Mouse (Mus musculus): ENCODE data around the gene Dnmt3l. TPM values are rescaled to one million over a fixed set of nuclear protein-coding genes. Genes with fewer than 3 reads are reported as not detected.
"Not testable (repeated sequence)": the region's sequence is repeated elsewhere in the genome, so short reads cannot be mapped to it uniquely, and the experiment has no call there.

Dnmt3l gene
- total and polyA plus RNA-seq, 2 experiments: not detected

- Histone ChIP-seq H3K9ac (ENCODE audit: low read depth, low read length) (no peak overlapping the region), H3K36me3 (ENCODE audit: control insufficient read depth, insufficient read depth, low read length) (no peaks in the 10 kb centered on the region), H3K79me2 (ENCODE audit: control insufficient read depth, insufficient read depth, low read length) (no peaks in the 10 kb centered on the region), H3K27me3 (ENCODE audit: control insufficient read depth, insufficient read depth, low read length) (no peaks in the 10 kb centered on the region), H3K4me1 (ENCODE audit: control insufficient read depth, insufficient read depth, low read length) (no peaks in the 10 kb centered on the region), H3K4me3 (ENCODE audit: insufficient read depth, low read depth, low read length) (no peak overlapping the region), H3K27ac (replicated peaks; ENCODE audit: insufficient read depth, low read depth, low read length) (no peak overlapping the region)
- WGBS: 86% methylated on average over 5 of the region's 5 CpGs
- DNase-seq (ENCODE audit: extremely low read depth, low read depth, low spot score): no peak
- TF ChIP-seq POLR2A (IDR thresholded peaks at IDR 0.05; ENCODE audit: extremely low read depth, insufficient read depth, low read length) (no peak), CTCF (IDR thresholded peaks at IDR 0.05; ENCODE audit: low read depth, low read length) (no peak)
Observed at GRCm38 (mm10) chr10:78095954-78096931, 54.5 kb downstream of the Dnmt3l start.

GRCm38 (mm10) chr10:78099860-78100259 lies 58.1 kb downstream of the Dnmt3l start:
- H3K36me3 ChIP-seq (ENCODE audit: control insufficient read depth, insufficient read depth, low read length); DNase-seq (ENCODE audit: extremely low read depth, low read depth, low spot score); H3K27me3 ChIP-seq (ENCODE audit: control insufficient read depth, insufficient read depth, low read length); H3K4me3 ChIP-seq (ENCODE audit: insufficient read depth, low read depth, low read length); H3K4me1 ChIP-seq (ENCODE audit: control insufficient read depth, insufficient read depth, low read length); H3K9ac ChIP-seq (ENCODE audit: low read depth, low read length); H3K27ac ChIP-seq (replicated peaks; ENCODE audit: insufficient read depth, low read depth, low read length); H3K79me2 ChIP-seq (ENCODE audit: control insufficient read depth, insufficient read depth, low read length): not testable (repeated sequence)

DNA sequence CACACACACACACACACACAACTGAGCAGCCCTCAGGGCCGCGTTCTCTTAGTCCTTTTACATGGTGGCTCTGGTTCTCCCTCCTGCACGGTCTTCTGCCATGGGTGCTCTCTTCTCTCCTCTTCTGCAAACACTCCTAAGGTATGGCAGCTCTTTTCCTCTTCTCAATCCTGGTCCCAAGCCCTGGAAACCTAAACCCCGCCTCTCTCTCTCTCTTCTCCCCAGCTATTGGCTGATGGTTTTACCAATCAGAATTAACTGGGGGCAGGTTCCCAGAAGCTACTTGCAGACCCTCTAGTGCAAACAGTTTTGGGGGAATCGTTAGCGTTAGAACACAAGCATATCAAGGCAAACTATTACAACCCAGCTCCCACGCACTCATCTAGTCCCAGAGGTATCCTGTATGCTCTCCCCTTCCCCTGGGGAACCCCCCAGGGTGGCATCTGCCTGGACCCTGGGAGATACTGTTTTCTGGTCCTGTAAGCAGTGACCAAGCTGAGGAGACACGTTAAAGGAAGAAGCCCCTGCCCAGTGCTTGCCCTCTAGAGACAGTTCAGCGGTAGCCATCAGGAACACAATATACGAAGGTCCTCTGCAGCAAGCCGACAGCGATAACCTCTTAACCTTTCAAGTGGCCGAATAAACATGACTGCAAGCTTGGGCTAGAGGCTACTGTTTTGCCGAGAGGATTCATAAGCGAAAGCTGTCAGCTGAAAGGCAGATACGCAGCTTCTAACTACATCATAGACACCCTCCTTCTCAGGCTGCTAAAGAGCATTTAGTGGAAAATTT lies 59.4 kb downstream of the Dnmt3l start:
- Histone ChIP-seq H3K27ac (replicated peaks; ENCODE audit: insufficient read depth, low read depth, low read length) (no peak overlapping the region), H3K4me3 (ENCODE audit: insufficient read depth, low read depth, low read length) (no peak overlapping the region)
- no peak for DNase-seq (ENCODE audit: extremely low read depth, low read depth, low spot score)

GRCm38 (mm10) chr10:78104555-78105490 lies 63.1 kb downstream of the Dnmt3l start:
- no peak overlapping the region for H3K4me3 ChIP-seq (ENCODE audit: insufficient read depth, low read depth, low read length)
- no peaks in the 10 kb centered on the region for H3K4me1 ChIP-seq (ENCODE audit: control insufficient read depth, insufficient read depth, low read length)
- no peak for DNase-seq (ENCODE audit: extremely low read depth, low read depth, low spot score)
- no peaks in the 10 kb centered on the region for H3K27me3 ChIP-seq (ENCODE audit: control insufficient read depth, insufficient read depth, low read length)
- H3K9ac ChIP-seq (ENCODE audit: low read depth, low read length): no peak overlapping the region
- WGBS: 79% methylated on average over 11 of the region's 11 CpGs
- H3K36me3 ChIP-seq (ENCODE audit: control insufficient read depth, insufficient read depth, low read length): no peaks in the 10 kb centered on the region
- H3K79me2 ChIP-seq (ENCODE audit: control insufficient read depth, insufficient read depth, low read length): no peaks in the 10 kb centered on the region
- no peak overlapping the region for H3K27ac ChIP-seq (replicated peaks; ENCODE audit: insufficient read depth, low read depth, low read length)
- TF ChIP-seq CTCF (IDR thresholded peaks at IDR 0.05; ENCODE audit: low read depth, low read length): no peak
- TF ChIP-seq POLR2A (IDR thresholded peaks at IDR 0.05; ENCODE audit: extremely low read depth, insufficient read depth, low read length): no peak

More for the DNA sequence above, 59.4 kb downstream of the Dnmt3l start:
- no peak overlapping the region for H3K9ac ChIP-seq (ENCODE audit: low read depth, low read length)
- no peaks in the 10 kb centered on the region for H3K4me1 ChIP-seq (ENCODE audit: control insufficient read depth, insufficient read depth, low read length)
- WGBS: 27% methylated on average over 16 of the region's 16 CpGs
- TF ChIP-seq CTCF (IDR thresholded peaks at IDR 0.05; ENCODE audit: low read depth, low read length): no peak
- TF ChIP-seq POLR2A (IDR thresholded peaks at IDR 0.05; ENCODE audit: extremely low read depth, insufficient read depth, low read length): no peak
- no peaks in the 10 kb centered on the region for H3K27me3 ChIP-seq (ENCODE audit: control insufficient read depth, insufficient read depth, low read length)
- H3K36me3 ChIP-seq (ENCODE audit: control insufficient read depth, insufficient read depth, low read length): no peaks in the 10 kb centered on the region
- no peaks in the 10 kb centered on the region for H3K79me2 ChIP-seq (ENCODE audit: control insufficient read depth, insufficient read depth, low read length)

GRCm38 (mm10) chr10:78105548-78105947 lies 63.8 kb downstream of the Dnmt3l start:
- no peak overlapping the region for H3K9ac ChIP-seq (ENCODE audit: low read depth, low read length)
- WGBS: 85% methylated on average over 12 of the region's 12 CpGs
- no peak overlapping the region for H3K27ac ChIP-seq (replicated peaks; ENCODE audit: insufficient read depth, low read depth, low read length)
- no peaks in the 10 kb centered on the region for H3K36me3 ChIP-seq (ENCODE audit: control insufficient read depth, insufficient read depth, low read length)
- peak overlapping the region; percentile 16; the same call in 1 of the 2 replicates for H3K4me3 ChIP-seq (ENCODE audit: insufficient read depth, low read depth, low read length)
- DNase-seq (ENCODE audit: extremely low read depth, low read depth, low spot score): peak; percentile 21
- H3K79me2 ChIP-seq (ENCODE audit: control insufficient read depth, insufficient read depth, low read length): no peaks in the 10 kb centered on the region
- TF ChIP-seq POLR2A (IDR thresholded peaks at IDR 0.05; ENCODE audit: extremely low read depth, insufficient read depth, low read length) (no peak), CTCF (IDR thresholded peaks at IDR 0.05; ENCODE audit: low read depth, low read length) (no peak)
- H3K4me1 ChIP-seq (ENCODE audit: control insufficient read depth, insufficient read depth, low read length): no peaks in the 10 kb centered on the region
- no peaks in the 10 kb centered on the region for H3K27me3 ChIP-seq (ENCODE audit: control insufficient read depth, insufficient read depth, low read length)

Other genes starting within 250 kb of the Dnmt3l start
- gene Gm9639, start 246.9 kb upstream of the Dnmt3l start, total RNA-seq (2014; rRNA removed): not detected in 2 replicates
- not detected in 2 replicates for gene Gm9639, start 246.9 kb upstream of the Dnmt3l start, polyA plus RNA-seq (2012; rRNA removed)
- gene Gm19668, start 242.8 kb upstream of the Dnmt3l start, total RNA-seq (2014; rRNA removed): not detected in 2 replicates
- not detected in 2 replicates for gene Gm19668, start 242.8 kb upstream of the Dnmt3l start, polyA plus RNA-seq (2012; rRNA removed)
- not detected in 2 replicates for gene Gm9507, start 230.1 kb upstream of the Dnmt3l start, total RNA-seq (2014; rRNA removed)
- gene Gm9507, start 230.1 kb upstream of the Dnmt3l start, polyA plus RNA-seq (2012; rRNA removed): not detected in 2 replicates
- gene Gm2696, start 227.3 kb upstream of the Dnmt3l start, total RNA-seq (2014; rRNA removed): not detected in 2 replicates
- gene Gm2696, start 227.3 kb upstream of the Dnmt3l start, polyA plus RNA-seq (2012; rRNA removed): not detected in 2 replicates
- gene Krtap10-4, start 214.9 kb upstream of the Dnmt3l start, total RNA-seq (2014; rRNA removed): not detected in 2 replicates
- gene Krtap10-4, start 214.9 kb upstream of the Dnmt3l start, polyA plus RNA-seq (2012; rRNA removed): not detected in 2 replicates
- gene Krtap10-10, start 206.0 kb upstream of the Dnmt3l start, total RNA-seq (2014; rRNA removed): not detected in 2 replicates
- not detected in 2 replicates for gene Krtap10-10, start 206.0 kb upstream of the Dnmt3l start, polyA plus RNA-seq (2012; rRNA removed)
- not detected in 2 replicates for gene Gm36176, start 195.1 kb upstream of the Dnmt3l start, total RNA-seq (2014; rRNA removed)
- not detected in 2 replicates for gene Gm36176, start 195.1 kb upstream of the Dnmt3l start, polyA plus RNA-seq (2012; rRNA removed)
- not detected in 2 replicates for gene Gm10318, start 189.1 kb upstream of the Dnmt3l start, total RNA-seq (2014; rRNA removed)
- gene Gm10318, start 189.1 kb upstream of the Dnmt3l start, polyA plus RNA-seq (2012; rRNA removed): not detected in 2 replicates
- not detected in 2 replicates for gene Gm3285, start 180.0 kb upstream of the Dnmt3l start, total RNA-seq (2014; rRNA removed)
- not detected in 2 replicates for gene Gm3285, start 180.0 kb upstream of the Dnmt3l start, polyA plus RNA-seq (2012; rRNA removed)
- 20.9 and 26.7 TPM in 2 replicates for gene Lrrc3, start 139.4 kb upstream of the Dnmt3l start, total RNA-seq (2014; rRNA removed)
- gene Lrrc3, start 139.4 kb upstream of the Dnmt3l start, polyA plus RNA-seq (2012; rRNA removed): 57.0 and 64.1 TPM in 2 replicates
- 3.1 and 4.1 TPM in 2 replicates for gene Trpm2, start 71.4 kb upstream of the Dnmt3l start, total RNA-seq (2014; rRNA removed)
- 2.1 and 3.3 TPM in 2 replicates for gene Trpm2, start 71.4 kb upstream of the Dnmt3l start, polyA plus RNA-seq (2012; rRNA removed)
- 5.9 and 8.0 TPM in 2 replicates for gene 1810043G02Rik, start 63.4 kb upstream of the Dnmt3l start, total RNA-seq (2014; rRNA removed)
- 13.2 and 13.7 TPM in 2 replicates for gene 1810043G02Rik, start 63.4 kb upstream of the Dnmt3l start, polyA plus RNA-seq (2012; rRNA removed)
- gene Pfkl, start 31.9 kb upstream of the Dnmt3l start, total RNA-seq (2014; rRNA removed): 17.5 and 21.1 TPM in 2 replicates
- gene Pfkl, start 31.9 kb upstream of the Dnmt3l start, polyA plus RNA-seq (2012; rRNA removed): 38.6 and 46.0 TPM in 2 replicates
- not detected in 2 replicates for gene Aire, start 1.7 kb downstream of the Dnmt3l start, total RNA-seq (2014; rRNA removed)
- gene Aire, start 1.7 kb downstream of the Dnmt3l start, polyA plus RNA-seq (2012; rRNA removed): not detected in 2 replicates
- gene Icosl, start 27.4 kb downstream of the Dnmt3l start, total RNA-seq (2014; rRNA removed): 0.55 and 0.81 TPM in 2 replicates
- gene Icosl, start 27.4 kb downstream of the Dnmt3l start, polyA plus RNA-seq (2012; rRNA removed): 0.32 and 0.95 TPM in 2 replicates
- 143 and 150 TPM in 2 replicates for gene D10Jhu81e, start 127.8 kb downstream of the Dnmt3l start, total RNA-seq (2014; rRNA removed)
- 267 and 274 TPM in 2 replicates for gene D10Jhu81e, start 127.8 kb downstream of the Dnmt3l start, polyA plus RNA-seq (2012; rRNA removed)
- 5.3 and 7.5 TPM in 2 replicates for gene Pwp2, start 143.2 kb downstream of the Dnmt3l start, total RNA-seq (2014; rRNA removed)
- 7.8 and 9.3 TPM in 2 replicates for gene Pwp2, start 143.2 kb downstream of the Dnmt3l start, polyA plus RNA-seq (2012; rRNA removed)
- gene Trappc10, start 202.7 kb downstream of the Dnmt3l start, total RNA-seq (2014; rRNA removed): 10.3 and 11.1 TPM in 2 replicates
- 16.5 and 19.8 TPM in 2 replicates for gene Trappc10, start 202.7 kb downstream of the Dnmt3l start, polyA plus RNA-seq (2012; rRNA removed)

All from liver, adult 2 months (tissue).